Mouse (Mus musculus): Measurements from ENCODE around the gene Popdc2. TPM values are rescaled to one million over a fixed set of nuclear protein-coding genes. Genes with fewer than 3 reads are reported as not detected.

Gene Popdc2
- total and polyA plus RNA-seq, 3 experiments = 17.5 to 45.4 TPM; not detected in 1

DNA sequence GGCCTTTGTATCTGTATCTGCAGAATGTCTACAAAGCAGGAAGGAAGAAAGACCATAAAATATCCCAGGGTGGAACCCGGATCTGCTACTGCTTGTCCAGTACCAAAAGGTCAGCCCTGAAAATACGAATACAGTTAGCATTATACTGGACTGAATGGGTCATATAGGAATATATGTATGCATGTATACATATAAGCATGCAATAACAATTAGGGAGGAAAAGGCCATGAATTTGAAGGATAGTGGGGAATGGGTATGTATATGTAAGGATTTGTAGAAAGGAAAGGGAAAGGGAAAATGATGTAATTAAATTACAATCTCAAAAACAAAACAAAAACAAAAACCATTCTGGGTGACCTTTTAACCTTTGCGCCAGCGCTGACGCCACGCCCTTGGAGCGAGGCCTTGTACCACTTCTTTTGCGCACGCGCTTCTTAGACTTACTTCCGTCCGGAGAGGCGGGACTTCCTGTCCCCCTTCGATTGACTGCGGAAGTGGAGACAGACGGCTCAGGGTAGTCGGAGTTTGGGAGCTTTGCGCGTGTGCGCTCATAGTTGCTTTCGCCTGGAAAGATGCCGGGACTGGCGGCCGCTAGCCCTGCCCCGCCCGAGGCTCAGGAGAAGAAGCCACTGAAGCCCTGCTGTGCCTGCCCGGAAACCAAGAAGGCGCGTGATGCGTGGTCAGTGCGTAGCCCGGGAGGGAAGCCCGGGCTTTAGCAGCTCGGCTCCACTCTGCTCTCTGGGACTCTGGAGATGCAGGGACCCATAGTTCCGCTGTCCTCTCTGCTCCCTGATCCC, 15.3 kb upstream of the Popdc2 start, which contains the start of the genes Cox17 and Gm21987:
Gene Cox17 (plus strand): TSS at position 463 of the 797 bp plus-strand sequence.
Gene Gm21987 (plus strand): TSS at position 512 of the 797 bp plus-strand sequence.
- H3K9me3 ChIP-seq (replicated peaks; ENCODE audit: insufficient read depth, low read length) = no peaks in the 10 kb centered on the region
- peaks cover 11 to 39% of the 10 kb centered on the region in 2 experiments for H3K36me3 ChIP-seq (ENCODE audit: control insufficient read depth in 1 of 2, insufficient read depth in 2 of 2, low read length in 2 of 2)
- H3K27ac ChIP-seq (ENCODE audit: control insufficient read depth, low read depth, low read length) = peak within 1 kb of the TSS; percentile 97
- H3K27me3 ChIP-seq (ENCODE audit: control insufficient read depth in 1 of 2, insufficient read depth in 2 of 2, low read length in 2 of 2) = no peaks in the 10 kb centered on the region
- H3K4me3 ChIP-seq (ENCODE audit: control insufficient read depth in 1 of 2, insufficient read depth in 1 of 2, low read depth in 2 of 2, low read length in 2 of 2) = peak within 1 kb of the TSS; percentile 79 to 100
- peak; percentile 97 for DNase-seq (ENCODE audit: low read depth, low spot score)
- peaks cover 36% of the 10 kb centered on the region for H3K79me2 ChIP-seq (ENCODE audit: control insufficient read depth, insufficient read depth, low read length, poor library complexity)
- H3K9ac ChIP-seq (ENCODE audit: control insufficient read depth, low read depth, low read length, poor library complexity, severe bottlenecking) = peak within 1 kb of the TSS; percentile 99
- H3K4me1 ChIP-seq (ENCODE audit: control insufficient read depth in 1 of 2, insufficient read depth in 2 of 2, low read length in 2 of 2) = peaks cover 14 to 18% of the 10 kb centered on the region in 2 experiments
- TF ChIP-seq UBTF (IDR thresholded peaks at IDR 0.05; ENCODE audit: borderline replicate concordance, insufficient read depth, low read depth, low read length) (no peak), USF1 (IDR thresholded peaks at IDR 0.05; ENCODE audit: low read depth, low read length) (no peak), TAL1 (IDR thresholded peaks at IDR 0.05; ENCODE audit: low read length) (no peak), TCF12 (IDR thresholded peaks at IDR 0.05; ENCODE audit: low read depth, low read length) (no peak; the same call in 1 of the 2 replicates), BHLHE40 (IDR thresholded peaks at IDR 0.05; ENCODE audit: borderline replicate concordance, low read depth, low read length) (no peak), ZMIZ1 (IDR thresholded peaks at IDR 0.05; ENCODE audit: low read depth, low read length) (no peak), USF2 (IDR thresholded peaks at IDR 0.05; ENCODE audit: borderline replicate concordance in 1 of 2, insufficient read depth in 1 of 2, low read depth in 1 of 2, low read length in 2 of 2) (no peak), POLR2AphosphoS5 (IDR thresholded peaks at IDR 0.05; ENCODE audit: borderline replicate concordance, low read depth, low read length) (no peak), SMC3 (IDR thresholded peaks at IDR 0.05; ENCODE audit: low read depth, low read length) (no peak), EP300 (IDR thresholded peaks at IDR 0.05; ENCODE audit: low read depth in 1 of 2, low read length in 2 of 2) (no peak), POLR2A (IDR thresholded peaks at IDR 0.05; ENCODE audit: control insufficient read depth in 1 of 2, insufficient read depth in 1 of 2, low read depth in 1 of 2, low read length in 2 of 2, poor library complexity in 1 of 2) (peak; percentile 77 to 97), JUND (IDR thresholded peaks at IDR 0.05; ENCODE audit: low read depth, low read length) (no peak), MAX (IDR thresholded peaks at IDR 0.05; ENCODE audit: low read length) (0 out of 2 replicates have a peak, but pooled peaks have one; percentile 24), NELFE (IDR thresholded peaks at IDR 0.05; ENCODE audit: low read depth, low read length) (peak; percentile 95), CHD2 (IDR thresholded peaks at IDR 0.05; ENCODE audit: low read length) (no peak), POLR2AphosphoS2 (IDR thresholded peaks at IDR 0.05; ENCODE audit: low read length) (peak; percentile 86; the same call in 1 of the 2 replicates), MEF2A (IDR thresholded peaks at IDR 0.05; ENCODE audit: extremely low read depth, insufficient replicate concordance, low read depth, low read length, poor library complexity, severe bottlenecking) (no peak), CTCF (IDR thresholded peaks at IDR 0.05 in 2 of 3, conservative IDR thresholded peaks at IDR 0.05 in 1 of 3; ENCODE audit: control insufficient read depth in 1 of 3, insufficient read depth in 1 of 3, low read depth in 2 of 3, low read length in 3 of 3, poor library complexity in 1 of 3, severe bottlenecking in 1 of 3) (no peak), ELF1 (IDR thresholded peaks at IDR 0.05; ENCODE audit: low read depth, low read length) (peak; percentile 98), HCFC1 (IDR thresholded peaks at IDR 0.05; ENCODE audit: low read depth, low read length) (peak; percentile 91), RAD21 (IDR thresholded peaks at IDR 0.05; ENCODE audit: low read depth, low read length) (no peak), KAT2A (conservative IDR thresholded peaks at IDR 0.05; ENCODE audit: low read depth, low read length) (peak; percentile 56; the same call in 1 of the 2 replicates), ZC3H11A (IDR thresholded peaks at IDR 0.05; ENCODE audit: low read depth, low read length) (no peak), SIN3A (IDR thresholded peaks at IDR 0.05; ENCODE audit: low read length) (peak; percentile 91), MXI1 (IDR thresholded peaks at IDR 0.05; ENCODE audit: low read depth, low read length) (peak; percentile 85), ETS1 (IDR thresholded peaks at IDR 0.05; ENCODE audit: low read depth, low read length) (peak; percentile 72), GATA1 (IDR thresholded peaks at IDR 0.05; ENCODE audit: low read depth, low read length) (no peak), CHD1 (IDR thresholded peaks at IDR 0.05; ENCODE audit: low read depth, low read length) (no peak), RCOR1 (IDR thresholded peaks at IDR 0.05; ENCODE audit: low read depth, low read length) (no peak), MYB (IDR thresholded peaks at IDR 0.05; ENCODE audit: low read depth, low read length) (no peak), MYC (IDR thresholded peaks at IDR 0.05; ENCODE audit: low read depth, low read length) (peak; percentile 83), E2F4 (IDR thresholded peaks at IDR 0.05; ENCODE audit: borderline replicate concordance, low read depth, low read length) (no peak), TBP (IDR thresholded peaks at IDR 0.05; ENCODE audit: low read depth, low read length) (peak; percentile 92), ZNF384 (IDR thresholded peaks at IDR 0.05; ENCODE audit: low read depth, low read length) (peak; percentile 1; the same call in 1 of the 2 replicates), GABPA (IDR thresholded peaks at IDR 0.05; ENCODE audit: low read depth, low read length) (no peak), NRF1 (IDR thresholded peaks at IDR 0.05; ENCODE audit: insufficient read depth, low read depth, low read length, poor library complexity, severe bottlenecking) (peak; percentile 85)
